Mouse (Mus musculus) kidney, adult 2 months (tissue): ENCODE measurements around the gene Cep78.

Experiments
- CTCF ChIP-seq: fragments of 200-500 bp; conservative IDR thresholded peaks from 2 replicates; pipeline ENCODE4 v1.5.1; 2011; ENCODE audit warnings: low read depth, mild to moderate bottlenecking, control low read depth, low read length, moderate library complexity, mixed read lengths; ENCODE audit not compliant: insufficient read depth, insufficient read length
- POLR2A ChIP-seq: fragments of 200-500 bp; IDR thresholded peaks from one replicate; pipeline ENCODE4 v1.6.1; 2011; ENCODE audit warnings: low read depth, low read length, control low read depth

GRCm38 (mm10) chr19:15950225-15950624, 34.6 kb downstream of the Cep78 start:
- TF ChIP-seq CTCF, result no peak
- TF ChIP-seq POLR2A, result no peak
